Mouse (Mus musculus): ENCODE measurements around the gene Hist1h2ab.

DNA sequence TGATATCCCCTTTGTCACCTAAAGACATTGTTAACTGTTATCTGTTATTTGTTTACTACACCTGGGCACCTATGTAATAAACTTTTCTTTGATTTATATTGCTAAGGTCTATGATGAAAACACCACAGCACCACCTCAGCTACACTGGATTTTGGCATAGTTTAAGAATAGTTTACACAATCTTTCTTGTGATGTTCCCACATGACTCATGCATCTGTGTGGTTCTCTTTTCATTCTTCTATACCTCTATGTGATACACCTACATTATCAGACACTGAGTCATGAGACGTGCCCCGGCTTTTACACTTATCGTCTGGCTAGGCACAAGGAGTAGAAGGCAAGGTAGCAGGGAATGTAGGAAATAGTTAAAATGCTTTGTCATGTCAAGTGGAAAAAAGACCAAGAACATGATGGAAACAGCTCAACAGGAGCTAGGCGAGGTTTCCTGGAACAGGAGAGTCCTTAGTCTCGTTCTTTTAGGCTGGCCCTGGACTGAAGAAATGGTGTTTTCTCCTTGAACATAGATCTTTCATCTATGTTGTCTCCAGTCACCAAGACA is 1.3 kb upstream of the Hist1h2ab start:
- no peak for TF ChIP-seq POLR2A (IDR thresholded peaks at IDR 0.05; ENCODE audit: control insufficient read depth in 1 of 2, insufficient read depth in 1 of 2, low read depth in 1 of 2, low read length in 2 of 2, poor library complexity in 1 of 2)
- no peak for TF ChIP-seq MAX (IDR thresholded peaks at IDR 0.05; ENCODE audit: low read length)
- no peak for TF ChIP-seq HCFC1 (IDR thresholded peaks at IDR 0.05; ENCODE audit: low read depth, low read length)
- TF ChIP-seq EP300 (IDR thresholded peaks at IDR 0.05; ENCODE audit: low read depth in 1 of 2, low read length in 2 of 2) = no peak
- TF ChIP-seq CTCF (IDR thresholded peaks at IDR 0.05 in 2 of 3, conservative IDR thresholded peaks at IDR 0.05 in 1 of 3; ENCODE audit: control insufficient read depth in 1 of 3, insufficient read depth in 1 of 3, low read depth in 2 of 3, low read length in 3 of 3, poor library complexity in 1 of 3, severe bottlenecking in 1 of 3) = no peak
- TF ChIP-seq UBTF (IDR thresholded peaks at IDR 0.05; ENCODE audit: borderline replicate concordance, insufficient read depth, low read depth, low read length) = no peak
- TF ChIP-seq ZNF384 (IDR thresholded peaks at IDR 0.05; ENCODE audit: low read depth, low read length) = no peak
- no peak for TF ChIP-seq MAZ (IDR thresholded peaks at IDR 0.05; ENCODE audit: low read depth, low read length)

Measured in MEL (cell line).